Mouse (Mus musculus) forebrain, embryonic 13.5 days (tissue): Measurements from ENCODE around the gene Sdhb. TPM values are rescaled to one million over a fixed set of nuclear protein-coding genes. Genes with fewer than 3 reads are reported as not detected.

Source experiments
- ATAC-seq: fragments of 200-750 bp; cut with Nextera tagmentation; 2 replicates; pipeline ENCODE4 v1.8.0; 2017
- H3K27ac ChIP-seq: fragments of 300-500 bp; sonication (generic); 2 replicates; pipeline ENCODE4 v1.5.1; 2015; ENCODE audit warnings: inconsistent platforms, mild to moderate bottlenecking, moderate library complexity
- H3K27me3 ChIP-seq: fragments of 300-500 bp; sonication (generic); 2 replicates; pipeline ENCODE4 v1.6.1; 2015; ENCODE audit warnings: mild to moderate bottlenecking, inconsistent platforms
- H3K36me3 ChIP-seq: fragments of 300-500 bp; sonication (generic); 2 replicates; pipeline ENCODE4 v1.6.1; 2015; ENCODE audit warnings: mild to moderate bottlenecking, inconsistent platforms; ENCODE audit not compliant: poor library complexity, severe bottlenecking
- H3K4me1 ChIP-seq: fragments of 300-500 bp; sonication (generic); 2 replicates; pipeline ENCODE4 v1.6.1; 2015; ENCODE audit warnings: inconsistent platforms
- H3K4me2 ChIP-seq: fragments of 300-500 bp; sonication (generic); 2 replicates; pipeline ENCODE4 v1.6.1; 2015; ENCODE audit warnings: inconsistent platforms, mild to moderate bottlenecking, moderate library complexity
- H3K4me3 ChIP-seq: fragments of 300-500 bp; sonication (generic); 2 replicates; pipeline ENCODE4 v1.5.1; 2015; ENCODE audit warnings: mild to moderate bottlenecking, inconsistent platforms
- H3K9ac ChIP-seq: fragments of 300-500 bp; sonication (generic); 2 replicates; pipeline ENCODE4 v1.6.1; 2015; ENCODE audit warnings: mild to moderate bottlenecking, inconsistent platforms
- H3K9me3 ChIP-seq: fragments of 300-500 bp; sonication (generic); replicated peaks from 2 replicates; pipeline ENCODE4 v1.6.1; 2016; ENCODE audit warnings: inconsistent platforms
- WGBS: fragments of 180-500 bp; shearing (Covaris S2); methylation state at CpG from one replicate; pipeline ENCODE4 v1.1.7; 2015; 5-methylcytosine and 5-hydroxymethylcytosine counted together
- polyA plus RNA-seq: library from polyadenylated mRNA; unstranded; fragments of >200 nt; fragmentation: Nextera tagmentation; extraction: Ambion mirVana; gene quantifications from 2 replicates; pipeline ENCODE4 v1.2.1, GENCODE M21; 2015

The Sdhb gene
- polyA plus RNA-seq, 1 experiment from 2014 or later = 478 TPM

DNA sequence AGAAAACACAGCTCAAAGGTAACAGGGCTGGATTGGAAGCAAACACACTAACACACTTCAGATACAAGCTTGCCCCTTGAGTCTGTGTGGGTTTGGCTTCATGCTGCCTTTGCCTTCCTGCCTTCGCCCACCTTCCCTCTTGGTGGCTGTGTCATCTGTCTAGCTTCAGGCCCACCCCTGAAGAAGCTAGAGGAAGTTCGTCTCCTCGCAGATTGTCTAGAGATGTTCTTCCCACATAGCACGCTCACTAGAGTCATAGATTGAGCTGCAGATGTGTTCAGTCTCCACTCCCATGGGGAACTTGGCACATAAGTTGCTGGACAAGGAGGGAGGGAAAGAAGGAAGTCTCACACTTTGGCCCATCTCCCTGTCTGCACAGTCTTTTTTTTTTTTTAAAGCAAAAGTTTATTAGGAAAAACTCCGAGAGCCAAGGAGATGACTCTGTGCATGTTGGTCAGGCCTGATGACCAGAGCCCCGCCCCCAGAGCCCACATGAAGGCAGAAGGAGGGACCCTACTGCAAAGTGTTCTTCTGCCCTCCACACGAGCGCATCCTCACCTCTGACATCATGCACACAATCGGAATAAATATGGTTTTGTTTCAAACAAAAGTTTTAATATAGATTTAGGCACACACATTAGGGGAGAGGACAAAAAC, 3.1 kb downstream of the Sdhb start:
- Histone ChIP-seq H3K27ac (no peak overlapping the region; the same call in 1 of the 2 replicates), H3K9me3 (no peaks in the 10 kb centered on the region), H3K4me2 (no peak overlapping the region), H3K27me3 (no peaks in the 10 kb centered on the region), H3K4me1 (peaks cover 34% of the 10 kb centered on the region), H3K4me3 (no peak overlapping the region), H3K9ac (no peak overlapping the region), H3K36me3 (peaks cover 33% of the 10 kb centered on the region)
- ATAC-seq = no peak
- WGBS = 90% methylated on average over 9 of the region's 9 CpGs

DNA sequence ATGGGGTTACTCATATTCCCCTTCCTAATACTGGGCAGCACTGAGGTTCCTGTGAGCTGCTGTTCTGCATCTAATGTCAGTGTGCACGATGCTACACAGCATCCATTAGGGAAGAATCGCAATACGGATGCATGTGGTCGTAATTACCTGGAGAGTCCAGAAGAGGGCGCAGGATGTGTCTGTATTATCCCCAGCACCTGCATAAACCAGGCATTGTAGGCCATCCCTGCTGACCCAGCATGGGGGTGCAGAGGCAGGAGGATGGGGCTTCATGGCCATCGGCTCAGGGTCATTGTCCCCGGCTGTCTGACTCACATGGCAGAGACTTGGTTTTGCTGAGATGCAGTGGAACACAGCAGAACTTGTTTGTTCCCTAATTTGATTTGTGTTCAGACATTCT, 3.6 kb downstream of the Sdhb start:
- peak overlapping the region; percentile 19 for H3K27ac ChIP-seq
- peaks cover 38% of the 10 kb centered on the region for H3K36me3 ChIP-seq
- ATAC-seq = peak; percentile 3; the same call in 1 of the 2 replicates
- H3K9ac ChIP-seq = no peak overlapping the region
- no peak overlapping the region for H3K4me3 ChIP-seq
- H3K27me3 ChIP-seq = no peaks in the 10 kb centered on the region
- no peak overlapping the region for H3K4me2 ChIP-seq
- no peaks in the 10 kb centered on the region for H3K9me3 ChIP-seq
- WGBS = 13% methylated on average over 7 of the region's 7 CpGs
- peaks cover 34% of the 10 kb centered on the region for H3K4me1 ChIP-seq

- H3K4me3 ChIP-seq = no peak overlapping the region
- no peak overlapping the region for H3K4me2 ChIP-seq
- no peak overlapping the region for H3K27ac ChIP-seq
- H3K9ac ChIP-seq = no peak overlapping the region
- ATAC-seq = no peak
- WGBS = 87% methylated on average over 11 of the region's 11 CpGs
- H3K9me3 ChIP-seq = no peaks in the 10 kb centered on the region
- H3K36me3 ChIP-seq = peaks cover 67% of the 10 kb centered on the region
- H3K4me1 ChIP-seq = peaks cover 18% of the 10 kb centered on the region
- H3K27me3 ChIP-seq = no peaks in the 10 kb centered on the region
Observed at GRCm38 (mm10) chr4:140967386-140968159, 6.6 kb downstream of the Sdhb start.

GRCm38 (mm10) chr4:140971691-140972090, 10.7 kb downstream of the Sdhb start:
- no peak overlapping the region for H3K4me2 ChIP-seq
- no peak overlapping the region for H3K4me3 ChIP-seq
- H3K4me1 ChIP-seq = no peaks in the 10 kb centered on the region
- H3K27ac ChIP-seq = no peak overlapping the region
- H3K9me3 ChIP-seq = no peaks in the 10 kb centered on the region
- ATAC-seq = no peak
- WGBS = 89% methylated on average over 13 of the region's 13 CpGs
- no peaks in the 10 kb centered on the region for H3K27me3 ChIP-seq
- H3K36me3 ChIP-seq = peaks cover 98% of the 10 kb centered on the region
- no peak overlapping the region for H3K9ac ChIP-seq

DNA sequence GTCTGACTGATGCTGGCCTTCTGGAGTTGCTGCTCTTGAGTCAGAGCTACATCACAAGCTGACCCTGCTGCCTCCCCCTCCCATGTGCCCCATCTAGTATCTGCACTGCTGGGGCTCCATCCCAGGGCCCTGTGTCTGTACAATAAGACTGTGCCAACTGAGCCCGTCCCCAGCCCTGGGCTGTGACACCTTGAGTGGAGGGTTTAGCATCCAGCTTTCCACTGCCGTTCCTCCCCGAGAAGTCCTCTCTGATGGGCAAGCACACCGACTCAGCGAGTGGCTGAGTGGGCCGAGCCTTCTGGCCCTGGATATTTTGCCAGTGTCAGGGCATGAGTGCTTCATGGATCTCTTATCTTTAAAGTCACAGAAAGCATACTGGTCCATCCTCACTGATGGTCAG, 13.4 kb downstream of the Sdhb start:
- H3K9me3 ChIP-seq = no peaks in the 10 kb centered on the region
- no peaks in the 10 kb centered on the region for H3K4me1 ChIP-seq
- ATAC-seq = no peak
- H3K9ac ChIP-seq = no peak overlapping the region
- no peak overlapping the region for H3K27ac ChIP-seq
- WGBS = 98% methylated on average over 6 of the region's 6 CpGs
- no peak overlapping the region for H3K4me3 ChIP-seq
- H3K36me3 ChIP-seq = peaks cover 98% of the 10 kb centered on the region
- no peak overlapping the region for H3K4me2 ChIP-seq
- H3K27me3 ChIP-seq = no peaks in the 10 kb centered on the region

GRCm38 (mm10) chr4:140975356-140975755, 14.4 kb downstream of the Sdhb start:
- Histone ChIP-seq H3K4me1 (no peaks in the 10 kb centered on the region), H3K9ac (no peak overlapping the region), H3K36me3 (peaks cover 97% of the 10 kb centered on the region), H3K27me3 (no peaks in the 10 kb centered on the region), H3K4me3 (no peak overlapping the region), H3K9me3 (no peaks in the 10 kb centered on the region), H3K4me2 (no peak overlapping the region), H3K27ac (no peak overlapping the region)
- 95% methylated on average over 7 of the region's 7 CpGs for WGBS
- ATAC-seq = no peak

- Histone ChIP-seq H3K4me1 (no peaks in the 10 kb centered on the region), H3K4me3 (no peak overlapping the region), H3K4me2 (no peak overlapping the region), H3K27ac (no peak overlapping the region), H3K36me3 (peaks cover 78% of the 10 kb centered on the region), H3K27me3 (no peaks in the 10 kb centered on the region), H3K9me3 (0 out of 2 replicates have a peak, but pooled peaks cover 6% of the 10 kb centered on the region), H3K9ac (no peak overlapping the region)
- WGBS = 90% methylated on average over 10 of the region's 10 CpGs
- ATAC-seq = no peak
Observed at GRCm38 (mm10) chr4:140977278-140977677, 16.3 kb downstream of the Sdhb start.

DNA sequence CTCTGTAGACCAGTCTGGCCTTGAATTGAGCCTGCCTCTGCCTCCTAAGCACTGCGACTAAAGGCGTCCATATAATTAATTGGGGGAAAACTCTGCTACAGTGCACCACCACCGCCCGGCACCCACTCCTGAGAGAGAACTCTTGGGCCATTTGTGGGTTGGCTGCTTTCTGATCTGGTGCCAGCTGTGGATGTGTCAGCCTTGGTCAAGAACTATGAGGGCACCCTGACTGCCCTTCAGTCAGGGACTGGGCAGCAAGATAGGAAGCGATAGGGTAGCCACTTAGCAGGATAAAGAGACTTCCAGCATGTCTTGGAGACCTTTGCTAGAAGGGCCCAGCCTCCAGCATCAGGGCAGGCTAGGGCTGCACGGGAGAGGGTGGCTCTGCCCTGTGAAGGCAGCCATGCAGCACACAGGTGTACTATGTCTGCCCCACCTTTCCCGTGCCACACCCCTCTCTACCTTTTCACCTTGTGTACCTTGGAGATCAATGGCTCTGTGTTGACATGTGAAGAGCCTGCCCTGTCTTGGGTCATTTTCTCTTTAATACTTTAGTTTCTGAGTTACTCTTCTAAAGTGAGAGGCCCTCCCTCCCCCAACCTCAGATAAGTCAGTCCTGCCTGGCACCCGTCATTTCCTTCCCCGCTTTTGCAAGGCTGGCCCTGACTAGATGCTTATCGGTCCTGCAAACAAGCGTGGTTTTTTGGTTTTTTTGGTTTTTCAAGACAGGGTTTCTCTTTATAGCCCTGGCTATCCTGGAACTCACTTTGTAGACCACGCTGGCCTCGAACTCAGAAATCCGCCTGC, 17.1 kb downstream of the Sdhb start:
- Histone ChIP-seq H3K9me3 (0 out of 2 replicates have a peak, but pooled peaks cover 6% of the 10 kb centered on the region), H3K4me2 (no peak overlapping the region), H3K4me3 (no peak overlapping the region), H3K36me3 (peaks cover 70% of the 10 kb centered on the region), H3K27ac (no peak overlapping the region), H3K27me3 (no peaks in the 10 kb centered on the region), H3K4me1 (peaks cover 4% of the 10 kb centered on the region), H3K9ac (no peak overlapping the region)
- 92% methylated on average over 14 of the region's 14 CpGs for WGBS
- ATAC-seq = no peak

DNA sequence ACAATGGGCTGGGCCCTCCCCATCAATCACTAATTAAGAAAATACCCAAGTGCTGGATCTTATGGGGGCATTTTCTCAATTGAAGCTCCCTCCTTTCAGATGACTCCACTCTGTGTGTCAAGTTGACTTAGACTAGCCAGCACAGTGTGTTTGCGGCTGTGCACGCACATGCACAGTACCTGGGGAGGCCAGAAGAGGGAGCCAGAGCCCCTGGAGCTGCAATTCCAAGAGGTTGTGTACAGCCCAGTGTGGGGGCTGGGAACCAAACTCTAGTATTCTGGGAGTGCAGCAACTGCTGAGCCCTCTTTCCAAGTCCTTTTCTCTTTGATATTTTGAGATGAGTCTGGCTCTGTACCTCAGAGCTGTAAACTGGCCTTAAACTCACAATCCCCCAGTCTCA, 20.6 kb downstream of the Sdhb start:
- H3K9me3 ChIP-seq = 0 out of 2 replicates have a peak, but pooled peaks cover 6% of the 10 kb centered on the region
- peaks cover 35% of the 10 kb centered on the region for H3K36me3 ChIP-seq
- no peak overlapping the region for H3K4me2 ChIP-seq
- no peaks in the 10 kb centered on the region for H3K27me3 ChIP-seq
- no peak overlapping the region for H3K27ac ChIP-seq
- no peak overlapping the region for H3K4me3 ChIP-seq
- no peak for ATAC-seq
- H3K9ac ChIP-seq = no peak overlapping the region
- H3K4me1 ChIP-seq = peaks cover 16% of the 10 kb centered on the region
- 97% methylated on average over 2 of the region's 2 CpGs for WGBS

- no peak for ATAC-seq
- H3K36me3 ChIP-seq = peaks cover 23% of the 10 kb centered on the region
- H3K27ac ChIP-seq = peak overlapping the region; percentile 44; the same call in 1 of the 2 replicates
- H3K27me3 ChIP-seq = no peaks in the 10 kb centered on the region
- 0 out of 2 replicates have a peak, but pooled peaks cover 6% of the 10 kb centered on the region for H3K9me3 ChIP-seq
- H3K4me3 ChIP-seq = no peak overlapping the region
- H3K4me1 ChIP-seq = peaks cover 23% of the 10 kb centered on the region
- no peak overlapping the region for H3K4me2 ChIP-seq
- no peak overlapping the region for H3K9ac ChIP-seq
- 51% methylated on average over 4 of the region's 4 CpGs for WGBS
Observed at GRCm38 (mm10) chr4:140982808-140983207, 21.8 kb downstream of the Sdhb start.

- Histone ChIP-seq H3K27ac (peak overlapping the region; percentile 44; the same call in 1 of the 2 replicates), H3K9ac (no peak overlapping the region), H3K36me3 (peaks cover 17% of the 10 kb centered on the region), H3K4me1 (peaks cover 29% of the 10 kb centered on the region), H3K4me2 (no peak overlapping the region), H3K27me3 (no peaks in the 10 kb centered on the region), H3K9me3 (0 out of 2 replicates have a peak, but pooled peaks cover 6% of the 10 kb centered on the region), H3K4me3 (no peak overlapping the region)
- no peak for ATAC-seq
- WGBS = 14% methylated on average over 9 of the region's 9 CpGs
Observed at GRCm38 (mm10) chr4:140983442-140983841, 22.4 kb downstream of the Sdhb start.

DNA sequence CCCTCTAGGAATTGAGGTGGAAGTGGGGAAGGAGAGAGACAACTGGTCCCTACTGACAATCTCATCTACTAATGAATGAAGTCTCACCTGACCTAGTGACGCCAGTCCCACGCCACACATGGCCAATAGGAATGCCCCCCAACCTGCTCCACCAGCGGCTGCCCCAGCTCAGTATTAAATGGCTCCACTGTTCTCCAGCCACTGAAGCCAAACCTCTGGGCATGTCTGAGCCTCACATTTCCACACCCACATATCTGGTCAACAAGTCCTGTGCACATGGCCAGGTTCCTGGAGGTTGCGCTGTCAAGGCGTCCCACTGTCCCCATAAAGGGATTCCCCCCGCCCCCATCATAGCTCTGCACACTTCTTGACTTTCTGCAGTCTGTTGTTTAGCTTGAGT, 23.5 kb downstream of the Sdhb start:
- peaks cover 11% of the 10 kb centered on the region for H3K36me3 ChIP-seq
- WGBS = 92% methylated on average over 6 of the region's 6 CpGs
- H3K4me1 ChIP-seq = peaks cover 40% of the 10 kb centered on the region
- H3K9ac ChIP-seq = no peak overlapping the region
- ATAC-seq = no peak
- no peak overlapping the region for H3K4me3 ChIP-seq
- no peaks in the 10 kb centered on the region for H3K27me3 ChIP-seq
- 0 out of 2 replicates have a peak, but pooled peaks cover 6% of the 10 kb centered on the region for H3K9me3 ChIP-seq
- H3K27ac ChIP-seq = no peak overlapping the region
- H3K4me2 ChIP-seq = no peak overlapping the region
